Mouse (Mus musculus) large intestine, adult 2 months (tissue): ENCODE results near the gene Becn1. TPM values are rescaled to one million over a fixed set of nuclear protein-coding genes. Genes with fewer than 3 reads are reported as not detected.

ENCODE experiments used
- DNase-seq: peaks from one replicate; pipeline ENCODE4 v3.0.0-alpha.2; 2012; ENCODE audit warnings: low read depth, low spot score
- WGBS: fragments of 180-500 bp; shearing (Covaris S2); methylation state at CpG from one replicate; pipeline ENCODE4 v1.1.7; 2018; 5-methylcytosine and 5-hydroxymethylcytosine counted together
- polyA plus RNA-seq: library from polyadenylated mRNA; depleted of rRNA; stranded (reverse); fragments of >200 nt; gene quantifications from 2 replicates; pipeline ENCODE4 v1.2.3, GENCODE M21; 2012; rRNA removed

Becn1 gene
- polyA plus RNA-seq, 1 experiment: 59.8 TPM

DNA sequence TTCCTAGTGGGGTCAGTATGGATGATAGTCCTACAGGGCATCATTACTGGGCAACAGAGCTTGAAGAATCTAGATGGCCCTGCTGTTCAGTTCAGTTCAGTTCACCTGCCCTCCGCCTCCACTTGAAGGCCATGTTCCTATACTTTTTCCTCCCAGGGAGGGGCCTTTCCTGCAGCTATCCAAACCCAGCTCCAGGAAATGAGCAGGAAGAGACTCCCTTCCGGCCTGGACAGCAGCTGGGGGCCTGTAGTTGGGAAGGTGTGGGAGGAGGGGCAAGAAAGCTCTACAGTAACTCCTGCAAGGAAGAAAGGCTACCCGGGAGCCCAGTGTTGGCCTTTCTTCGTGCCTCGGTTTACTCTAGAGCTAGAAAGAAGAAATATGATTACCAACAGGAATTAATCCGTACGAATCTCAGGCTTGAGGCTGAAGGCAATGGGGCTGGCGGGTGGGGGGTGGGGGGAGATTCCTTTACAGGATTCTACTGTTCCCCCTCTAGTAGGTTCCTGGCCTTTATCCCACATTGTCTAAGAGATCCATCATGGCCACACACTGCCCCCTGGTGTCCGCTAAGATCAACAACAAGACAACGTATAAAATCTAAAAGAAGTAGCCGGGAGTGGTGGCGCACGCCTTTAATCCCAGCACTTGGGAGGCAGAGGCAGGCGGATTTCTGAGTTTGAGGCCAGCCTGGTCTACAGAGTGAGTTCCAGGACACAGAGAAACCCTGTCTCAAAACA is 53.7 kb downstream of the Becn1 start:
- no peak for DNase-seq
- WGBS: 35% methylated on average over 14 of the region's 14 CpGs

DNA sequence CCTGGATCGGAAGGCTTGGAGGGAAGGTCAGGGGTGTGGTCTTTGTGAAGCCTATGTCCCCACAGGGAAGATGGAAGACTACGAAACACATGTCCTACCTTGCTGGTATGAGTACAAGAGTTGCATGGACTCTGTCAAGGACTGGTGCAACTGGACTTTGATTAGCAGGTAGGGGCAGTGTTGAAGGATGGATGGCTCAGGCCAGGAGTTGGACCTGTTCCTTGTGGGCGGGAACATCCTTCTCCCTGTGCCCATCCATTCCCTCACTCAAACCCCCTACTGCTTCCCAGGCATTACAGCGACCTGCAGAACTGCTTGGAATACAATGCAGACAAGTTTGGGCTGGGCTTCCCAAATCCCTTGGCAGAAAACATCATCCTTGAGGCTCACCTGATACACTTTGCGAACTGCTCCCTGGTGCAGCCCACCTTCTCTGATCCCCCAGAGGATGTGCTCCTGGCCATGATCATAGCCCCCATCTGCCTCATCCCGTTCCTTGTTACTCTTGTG is 54.5 kb downstream of the Becn1 start:
- DNase-seq: no peak
- WGBS: 78% methylated on average over 6 of the region's 6 CpGs

DNA sequence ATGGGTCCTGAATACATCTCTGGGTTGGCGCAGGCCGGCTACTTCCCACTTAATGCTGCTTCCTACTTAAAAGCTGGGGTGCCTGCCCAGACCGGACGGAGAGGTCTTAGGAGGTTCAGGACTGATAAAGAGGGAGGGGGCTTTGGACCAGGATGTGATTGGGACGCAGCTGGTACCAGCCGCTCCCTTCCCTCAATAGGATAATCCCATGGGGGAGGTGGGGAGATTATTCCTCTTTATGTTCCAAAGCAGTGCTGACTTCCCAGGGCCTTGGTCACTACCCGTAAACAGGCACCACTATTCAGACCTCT is 55.4 kb downstream of the Becn1 start:
- WGBS: 35% methylated on average over 7 of the region's 7 CpGs
- DNase-seq: no peak

DNA sequence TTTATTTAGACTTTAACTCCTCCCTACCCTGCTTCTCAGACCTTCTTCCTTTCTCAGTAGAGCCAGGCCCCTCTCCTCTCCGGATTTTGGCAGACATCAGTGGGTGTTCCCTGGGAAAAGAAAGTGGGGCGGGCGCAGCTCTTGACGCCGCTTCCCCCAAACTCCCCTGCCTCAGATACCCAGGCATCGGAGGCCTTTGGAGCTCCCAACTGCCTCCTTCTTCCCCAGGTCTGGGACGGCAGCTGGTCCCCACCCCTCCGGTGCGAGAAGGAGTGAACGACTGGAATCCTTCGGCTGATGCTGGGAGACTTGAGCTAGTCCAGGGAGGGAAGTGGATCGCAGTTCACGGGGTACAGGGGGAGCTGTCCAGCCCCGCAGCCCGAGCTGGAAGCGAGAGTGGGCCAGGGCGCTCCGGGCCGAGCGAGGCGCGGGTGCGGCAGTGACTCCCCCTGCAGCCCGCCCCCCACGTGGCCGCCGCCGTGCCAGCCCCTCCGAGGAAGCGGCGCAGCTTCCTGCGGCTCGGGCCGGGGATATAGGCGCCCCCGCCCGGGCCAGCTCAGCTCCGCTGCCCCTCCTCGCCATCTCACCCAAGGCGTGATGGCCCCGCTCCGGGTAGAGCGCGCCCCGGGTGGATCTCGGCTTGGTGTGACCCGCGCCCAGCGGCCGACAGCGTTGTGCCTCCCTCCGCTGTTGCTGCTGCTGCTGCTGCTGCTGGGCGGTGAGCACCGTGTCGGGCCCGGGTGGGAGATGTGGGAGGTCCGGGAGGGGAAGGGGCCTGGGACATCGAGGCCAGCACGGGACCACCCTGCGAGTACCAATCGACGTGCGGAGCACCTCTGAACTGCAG is 56.0 kb downstream of the Becn1 start, which contains the start of gene Ramp2:
Gene Ramp2, plus strand, starts transcription at position 174 of the 847 bp plus-strand sequence.
- WGBS: 3% methylated on average over 62 of the region's 63 CpGs
- DNase-seq: no peak

DNA sequence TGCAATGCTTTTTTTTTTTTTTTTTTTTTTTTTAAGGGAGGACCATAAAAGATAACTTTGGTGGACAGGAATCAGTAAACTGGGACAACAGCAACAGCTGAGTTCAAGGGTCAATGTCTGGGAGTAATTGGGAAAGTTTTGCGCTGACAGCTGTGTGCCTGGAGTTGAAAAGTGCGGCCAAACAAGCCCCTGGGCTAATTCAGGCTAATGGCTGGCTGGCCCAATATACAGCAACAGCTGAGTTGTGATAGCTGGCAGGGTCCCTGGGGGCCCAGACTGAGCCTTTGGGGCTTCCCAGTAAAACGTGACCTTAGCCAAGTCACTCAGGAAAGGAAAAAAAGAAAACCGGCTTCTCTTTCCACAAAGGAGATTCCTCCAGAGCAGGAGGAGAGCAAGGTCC is 57.0 kb downstream of the Becn1 start:
- DNase-seq: no peak
- 42% methylated on average over 4 of the region's 4 CpGs for WGBS

DNA sequence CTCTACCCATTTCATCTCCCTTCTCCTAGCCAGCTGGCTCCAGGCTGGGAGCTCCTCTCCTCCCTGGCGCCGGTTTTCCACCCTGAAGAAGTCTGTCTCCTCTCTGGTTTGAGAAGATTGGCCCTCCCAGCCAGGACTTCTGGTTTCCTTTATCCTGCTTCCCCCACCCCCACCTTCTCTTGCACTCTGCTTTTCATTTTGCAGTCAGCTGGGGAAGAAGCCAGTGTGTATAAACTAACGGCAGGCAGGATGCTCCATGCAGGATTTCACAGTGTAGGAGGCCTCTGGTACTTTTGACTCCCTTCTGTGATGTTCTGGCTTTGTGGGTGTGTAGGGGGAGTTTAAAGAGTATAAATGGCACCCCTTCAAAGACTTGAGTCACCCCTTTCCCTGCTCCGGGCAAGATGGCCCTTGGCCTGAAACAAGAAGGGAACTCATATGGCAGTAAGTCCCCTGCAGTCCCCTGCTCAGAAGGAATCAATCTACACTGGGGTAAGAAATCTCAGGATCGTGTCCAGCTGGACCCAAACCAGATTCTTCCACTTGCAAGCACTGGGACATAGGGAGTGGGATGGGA is 63.9 kb downstream of the Becn1 start:
- no peak for DNase-seq
- 59% methylated on average over 5 of the region's 5 CpGs for WGBS

DNA sequence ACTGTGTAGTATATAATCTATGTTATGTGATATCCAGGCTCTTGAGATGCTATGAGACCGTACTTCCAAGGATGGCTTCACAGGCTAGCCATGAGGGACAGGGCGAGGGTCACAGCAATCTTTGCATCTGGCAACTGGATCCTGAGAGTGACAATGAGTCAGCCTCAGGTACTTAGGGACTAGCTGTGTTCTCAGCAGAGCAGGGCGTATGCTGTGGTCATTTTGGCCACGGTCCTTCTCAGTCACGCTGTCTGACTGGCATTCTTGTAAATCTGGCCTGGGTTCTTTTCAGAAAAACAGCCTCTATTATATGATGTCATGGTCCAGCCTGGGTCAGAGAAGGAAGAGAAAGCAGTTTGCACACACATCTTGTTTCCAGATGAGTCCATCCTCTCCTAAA is 65.3 kb downstream of the Becn1 start:
- 91% methylated on average over 5 of the region's 5 CpGs for WGBS

More for the DNA sequence above, 65.3 kb downstream of the Becn1 start:
- DNase-seq: no peak

Other genes with a start within 250 kb of the Becn1 start
- 12.9 and 13.6 TPM in 2 replicates for gene Naglu, start 232.3 kb downstream of the Becn1 start, polyA plus RNA-seq
- 0.26 and 0.29 TPM in 2 replicates for gene Hsd17b1, start 223.9 kb downstream of the Becn1 start, polyA plus RNA-seq
- 38.1 and 46.5 TPM in 2 replicates for gene Coasy, start 219.7 kb downstream of the Becn1 start, polyA plus RNA-seq
- gene Mlx, start 215.0 kb downstream of the Becn1 start, polyA plus RNA-seq: 144 and 164 TPM in 2 replicates
- gene Psmc3ip, start 206.8 kb downstream of the Becn1 start, polyA plus RNA-seq: 1.3 and 1.7 TPM in 2 replicates
- gene Retreg3, start 182.4 kb downstream of the Becn1 start, polyA plus RNA-seq: 53.7 and 67.9 TPM in 2 replicates
- gene Tubg1, start 182.3 kb downstream of the Becn1 start, polyA plus RNA-seq: 14.4 and 17.8 TPM in 2 replicates
- 1.8 and 2.3 TPM in 2 replicates for gene Tubg2, start 146.4 kb downstream of the Becn1 start, polyA plus RNA-seq
- 2.4 and 2.6 TPM in 2 replicates for gene Cntnap1, start 131.8 kb downstream of the Becn1 start, polyA plus RNA-seq
- 22.9 and 31.4 TPM in 2 replicates for gene Plekhh3, start 130.9 kb downstream of the Becn1 start, polyA plus RNA-seq
- 9.2 and 16.9 TPM in 2 replicates for gene Ccr10, start 126.8 kb downstream of the Becn1 start, polyA plus RNA-seq
- 22.1 and 30.6 TPM in 2 replicates for gene Ezh1, start 75.8 kb downstream of the Becn1 start, polyA plus RNA-seq
- 38.9 and 40.8 TPM in 2 replicates for gene Ramp2, start 56.3 kb downstream of the Becn1 start, polyA plus RNA-seq
- gene Vps25, start 48.6 kb downstream of the Becn1 start, polyA plus RNA-seq: 80.6 and 82.2 TPM in 2 replicates
- gene Wnk4, start 41.7 kb downstream of the Becn1 start, polyA plus RNA-seq: 4.5 and 5.1 TPM in 2 replicates
- 0.21 and 0.37 TPM in 2 replicates for gene Cntd1, start 23.3 kb downstream of the Becn1 start, polyA plus RNA-seq
- gene Coa3, start 23.2 kb downstream of the Becn1 start, polyA plus RNA-seq: 336 and 344 TPM in 2 replicates
- gene Psme3, start 13.9 kb upstream of the Becn1 start, polyA plus RNA-seq: 52.4 and 56.6 TPM in 2 replicates
- gene Aoc2, start 22.8 kb upstream of the Becn1 start, polyA plus RNA-seq: 4.3 and 6.9 TPM in 2 replicates
- gene Aoc3, start 28.3 kb upstream of the Becn1 start, polyA plus RNA-seq: 10.9 and 16.1 TPM in 2 replicates
- 5.1 and 20.6 TPM in 2 replicates for gene G6pc, start 65.3 kb upstream of the Becn1 start, polyA plus RNA-seq
- gene Aarsd1, start 115.3 kb upstream of the Becn1 start, polyA plus RNA-seq: 17.0 and 17.9 TPM in 2 replicates
- gene Gm27029, start 122.5 kb upstream of the Becn1 start, polyA plus RNA-seq: 0.32 and 0.41 TPM in 2 replicates
- 19.7 and 23.6 TPM in 2 replicates for gene Rundc1, start 122.8 kb upstream of the Becn1 start, polyA plus RNA-seq
- 1.8 and 3.2 TPM in 2 replicates for gene Ptges3l, start 123.0 kb upstream of the Becn1 start, polyA plus RNA-seq
- 386 and 502 TPM in 2 replicates for gene Rpl27, start 140.0 kb upstream of the Becn1 start, polyA plus RNA-seq
- 96.2 and 146 TPM in 2 replicates for gene Ifi35, start 146.1 kb upstream of the Becn1 start, polyA plus RNA-seq
- 13.4 and 20.2 TPM in 2 replicates for gene Rnd2, start 162.7 kb upstream of the Becn1 start, polyA plus RNA-seq
- 90.6 and 140 TPM in 2 replicates for gene Vat1, start 163.9 kb upstream of the Becn1 start, polyA plus RNA-seq
- gene Brca1, start 249.7 kb upstream of the Becn1 start, polyA plus RNA-seq: 1.3 and 2.1 TPM in 2 replicates
- 58.9 and 105 TPM in 2 replicates for gene Nbr1, start 249.9 kb upstream of the Becn1 start, polyA plus RNA-seq